Mouse (Mus musculus) cerebellum, adult 18-20 months (tissue): ENCODE data around the gene Mmd2.

Experiments
- DNase-seq, 2 experiments: peaks; one replicate each; pipeline ENCODE4 v3.0.0; 2021

Mmd2 gene

DNA sequence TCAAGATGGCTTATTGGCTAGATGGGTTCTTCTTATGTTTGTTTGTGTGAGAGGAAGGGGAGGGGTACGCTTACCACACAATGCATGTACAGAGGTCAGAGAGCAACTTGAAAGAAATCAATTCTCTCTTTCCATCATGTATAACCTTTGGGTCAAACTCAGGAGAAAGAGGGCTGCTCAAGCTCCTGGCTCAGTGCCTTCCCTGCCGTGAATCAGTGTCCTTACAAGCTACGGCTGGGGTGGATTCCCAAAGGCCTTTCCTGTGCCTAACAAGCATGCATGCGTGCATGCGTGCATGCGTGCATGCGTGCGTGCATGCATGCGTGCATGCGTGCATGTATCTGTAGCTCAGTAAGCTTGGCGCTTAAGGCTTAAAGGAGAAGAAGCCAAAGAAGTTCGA is 3.3 kb downstream of the Mmd2 start:
- DNase-seq = no peak

DNA sequence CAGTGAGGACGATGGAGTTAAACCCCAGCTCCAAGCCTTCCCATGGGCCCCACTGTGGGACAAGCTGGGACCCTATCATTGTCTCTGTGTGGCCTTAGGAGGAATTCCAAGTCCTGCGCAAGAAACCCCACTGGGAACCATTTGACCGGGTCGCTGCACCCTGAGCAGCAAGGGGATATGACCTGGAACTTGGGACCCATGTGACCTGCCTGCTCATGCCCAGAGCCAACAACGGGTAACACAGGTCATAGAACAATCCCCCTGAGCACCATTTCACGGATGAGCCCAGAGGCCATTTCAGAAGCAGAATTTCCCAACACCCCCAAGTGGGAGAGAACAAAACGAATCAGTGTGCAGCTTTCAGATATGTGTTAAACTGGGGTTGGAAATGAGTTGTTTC is 4.2 kb downstream of the Mmd2 start:
- no peak for DNase-seq

DNA sequence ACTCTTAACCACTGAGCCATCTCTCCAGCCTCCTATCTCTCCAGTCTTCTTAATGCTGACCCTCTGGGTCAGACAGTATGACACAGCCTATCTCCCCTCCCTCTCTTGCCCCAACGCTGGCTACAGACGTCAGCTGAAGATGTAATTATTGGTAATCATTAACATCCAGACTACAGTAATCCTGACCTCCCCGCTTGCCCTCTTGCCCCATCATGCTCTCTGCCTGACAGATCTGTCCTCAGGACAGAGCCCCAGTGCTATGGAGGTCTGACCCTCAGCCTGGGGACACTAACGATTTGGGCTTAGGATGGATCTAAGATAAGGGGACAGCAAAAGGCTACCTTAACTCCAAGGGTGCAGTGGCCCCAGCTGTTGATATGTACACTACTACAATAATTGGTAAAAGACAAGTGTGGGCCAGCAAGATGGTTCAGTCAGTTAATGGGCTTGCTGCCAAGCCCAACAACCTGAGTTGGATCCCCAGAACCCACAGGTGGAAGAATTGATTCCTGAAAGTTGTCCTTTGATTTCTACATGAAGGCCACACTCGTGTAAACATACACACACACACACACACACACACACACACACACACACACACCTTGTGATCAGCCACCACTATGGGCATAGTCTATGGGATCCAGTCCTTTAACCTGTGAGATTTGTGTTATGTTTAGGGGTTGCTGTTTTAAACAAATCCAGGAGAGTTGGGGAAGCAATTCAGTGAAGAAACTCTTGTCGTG is 10.8 kb downstream of the Mmd2 start:
- no peak for DNase-seq

DNA sequence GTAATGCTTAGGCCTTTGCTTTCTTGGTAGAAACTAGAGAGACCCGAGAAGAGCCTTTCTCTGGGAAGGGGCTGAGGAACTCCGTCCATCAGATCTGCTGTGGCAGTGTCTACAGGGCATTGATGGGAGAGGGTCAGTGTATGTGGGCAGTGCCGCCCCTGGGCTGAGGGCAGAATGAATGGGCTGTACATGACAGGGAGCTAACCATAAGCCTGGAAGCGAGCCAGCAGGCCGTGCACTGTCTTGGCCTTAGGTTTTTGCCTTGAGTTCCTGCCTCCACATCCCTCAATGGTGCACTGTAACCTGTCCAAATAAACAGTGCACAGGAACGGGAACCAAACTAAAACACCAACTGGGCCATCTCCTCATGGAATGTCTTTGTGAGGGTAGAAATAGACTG is 11.9 kb downstream of the Mmd2 start:
- DNase-seq = no peak

DNA sequence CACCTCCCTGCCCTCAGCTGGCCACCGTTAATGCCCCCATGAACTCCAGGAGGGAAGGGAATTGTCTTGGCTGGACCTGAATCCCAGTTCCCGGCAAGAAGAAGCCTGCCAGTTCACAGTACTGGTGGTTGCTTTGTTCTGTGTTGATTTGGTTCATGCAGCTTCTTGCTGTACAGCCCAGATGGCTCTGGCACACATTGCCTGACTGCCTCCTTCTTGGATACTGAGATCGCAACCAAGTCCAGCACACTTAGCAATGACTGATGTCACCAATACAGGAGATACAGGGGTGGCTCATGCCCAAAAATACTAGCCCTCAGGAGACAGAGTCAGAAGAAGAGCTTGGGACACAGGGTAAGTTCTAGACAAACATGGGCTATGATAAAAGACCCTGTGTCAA is 12.9 kb downstream of the Mmd2 start:
- DNase-seq = peak; percentile 49 to 65

DNA sequence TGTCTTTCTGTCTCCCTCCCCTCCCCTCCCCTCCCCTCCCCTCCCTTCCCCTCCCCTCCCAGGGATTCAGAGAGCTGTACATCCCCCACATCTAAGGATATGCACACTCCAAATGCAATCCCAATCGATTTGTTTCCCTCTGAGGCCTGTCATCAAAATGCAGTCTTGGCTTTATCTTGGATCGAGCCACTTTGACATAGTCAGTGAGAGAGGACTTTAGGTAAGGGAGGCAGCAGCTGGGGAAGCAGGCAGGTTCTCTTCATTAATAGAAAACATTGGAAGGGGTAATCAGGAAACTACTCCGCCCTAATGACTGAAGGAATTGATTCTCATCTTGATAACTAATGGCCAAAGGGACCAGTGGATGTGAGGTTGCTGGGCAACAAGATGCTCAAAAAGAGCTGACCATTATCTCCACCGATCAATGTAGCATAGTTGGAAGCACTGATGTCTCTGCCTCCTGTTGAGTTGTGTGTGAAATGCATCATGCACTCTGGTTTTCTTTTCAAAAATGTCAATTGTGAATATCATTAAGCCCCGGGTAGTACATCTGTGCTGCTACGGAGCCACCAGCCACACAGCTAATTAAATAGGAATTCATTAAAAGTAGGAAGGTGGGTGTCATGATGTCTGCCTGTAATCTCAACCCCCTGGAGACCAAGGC is 17.5 kb downstream of the Mmd2 start:
- no peak for DNase-seq

DNA sequence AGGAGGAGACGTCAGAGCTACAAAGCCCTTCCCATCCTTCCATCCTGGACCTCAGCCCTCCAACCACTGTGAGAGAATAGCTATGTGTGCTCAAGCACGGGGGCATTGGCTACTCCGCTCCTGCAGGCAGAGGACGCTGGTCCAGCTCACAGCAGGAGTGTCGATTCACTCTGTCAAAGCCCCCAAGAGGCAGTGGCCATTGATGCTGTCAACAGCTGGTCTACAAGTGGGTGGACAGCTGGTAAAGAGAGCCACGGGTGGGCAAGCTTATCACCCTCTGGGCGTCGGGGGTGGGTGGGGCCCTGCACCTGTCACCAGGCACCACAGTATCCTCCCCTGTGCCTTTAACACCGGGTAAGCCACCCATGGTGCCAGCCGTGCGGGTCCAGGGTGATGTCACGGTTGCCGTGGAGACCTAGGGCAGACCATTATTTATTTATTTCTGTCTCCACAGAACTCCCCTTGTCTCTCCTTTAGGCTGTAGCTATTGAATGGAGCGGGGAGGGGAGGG is 24.9 kb downstream of the Mmd2 start:
- peak; percentile 31 to 40 for DNase-seq

DNA sequence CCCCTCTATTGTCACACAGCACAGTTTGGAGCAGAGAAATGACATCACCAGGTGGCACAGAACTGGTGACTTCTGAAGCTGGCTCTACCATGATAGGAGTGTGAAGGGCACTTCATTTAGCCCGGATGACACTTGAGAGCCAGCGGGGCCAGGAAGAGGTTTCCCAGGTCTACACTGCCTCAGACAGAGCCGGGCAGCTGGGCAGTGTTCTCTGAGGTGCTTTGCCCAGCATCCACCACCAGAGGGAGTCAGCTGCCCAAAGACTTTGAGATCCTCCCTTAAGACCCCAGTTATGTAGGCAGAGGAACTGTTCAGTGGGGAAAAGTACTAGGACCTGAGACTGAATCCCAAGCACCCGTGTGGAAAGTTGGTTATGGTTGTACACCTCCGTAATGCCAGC is 27.1 kb downstream of the Mmd2 start:
- DNase-seq = peak; percentile 67 to 72

DNA sequence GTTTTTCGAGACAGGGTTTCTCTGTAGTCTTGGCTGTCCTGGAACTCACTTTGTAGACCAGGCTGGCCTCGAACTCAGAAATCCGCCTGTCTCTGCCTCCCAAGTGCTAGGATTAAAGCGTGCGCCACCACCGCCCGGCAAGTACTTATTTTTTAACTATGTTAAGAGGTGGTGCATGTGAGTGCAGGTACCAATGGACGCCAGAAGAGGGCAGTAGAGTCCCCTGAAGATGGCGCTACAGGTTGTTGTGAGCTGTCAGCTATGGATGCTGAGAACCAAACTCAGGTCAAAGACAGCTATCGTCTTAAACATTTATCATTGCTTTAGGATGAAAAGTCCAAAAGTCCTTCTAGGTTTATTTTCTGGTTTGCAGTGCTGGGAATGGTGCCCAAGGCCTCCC is 30.4 kb downstream of the Mmd2 start:
- DNase-seq = no peak

DNA sequence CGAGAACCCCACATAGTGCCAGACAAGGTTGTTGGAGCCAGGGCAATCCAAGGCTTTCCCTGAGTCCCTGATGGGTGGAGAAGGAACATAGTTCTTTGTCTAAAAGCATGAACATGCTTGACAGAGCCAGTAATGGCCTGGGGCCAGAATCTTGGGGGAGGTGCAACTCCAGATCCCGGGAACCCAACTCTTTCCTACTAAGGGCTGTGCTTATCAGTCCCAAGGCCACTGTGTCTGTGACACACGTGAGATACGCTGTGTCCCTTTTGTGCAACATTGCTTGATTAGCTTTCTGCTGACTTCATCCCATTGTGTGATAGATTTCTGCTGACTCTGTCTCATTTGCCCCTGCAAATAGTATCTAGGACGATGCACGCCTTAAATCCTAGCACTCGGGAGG is 31.8 kb downstream of the Mmd2 start:
- DNase-seq = no peak

DNA sequence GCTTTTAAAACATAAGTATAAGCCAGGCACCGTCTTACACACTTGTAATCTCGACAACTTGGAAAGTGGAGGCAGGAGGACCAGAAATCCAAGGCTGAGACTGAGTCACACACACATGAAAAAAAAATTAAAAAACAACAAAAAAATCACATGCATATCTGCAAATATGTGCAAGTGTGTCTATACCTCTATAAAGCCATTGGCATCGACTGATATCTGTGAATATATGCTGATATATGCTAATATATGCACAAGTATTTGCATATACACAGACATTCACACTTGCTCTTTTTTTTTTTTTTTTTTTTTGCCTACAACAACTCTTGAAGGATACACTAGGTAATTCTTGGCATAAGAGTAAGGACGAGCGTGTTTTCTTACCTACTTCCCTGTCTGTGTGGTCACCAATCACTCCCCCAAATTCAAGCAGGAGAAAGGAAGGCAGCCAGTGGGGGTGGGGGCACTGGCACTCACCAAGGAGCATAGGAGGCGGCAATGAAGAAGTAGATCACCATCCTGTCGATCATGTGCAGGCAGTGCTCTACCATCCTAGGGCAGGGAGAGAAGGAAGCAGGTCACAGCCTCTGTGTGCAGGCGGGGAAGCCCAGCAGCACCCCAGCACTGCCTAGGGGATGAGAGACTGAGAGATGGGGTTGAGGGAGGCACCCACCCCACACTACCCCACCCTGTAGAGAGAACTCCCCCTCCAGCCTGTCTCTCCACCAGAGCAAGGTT is 34.1 kb downstream of the Mmd2 start:
- no peak for DNase-seq

DNA sequence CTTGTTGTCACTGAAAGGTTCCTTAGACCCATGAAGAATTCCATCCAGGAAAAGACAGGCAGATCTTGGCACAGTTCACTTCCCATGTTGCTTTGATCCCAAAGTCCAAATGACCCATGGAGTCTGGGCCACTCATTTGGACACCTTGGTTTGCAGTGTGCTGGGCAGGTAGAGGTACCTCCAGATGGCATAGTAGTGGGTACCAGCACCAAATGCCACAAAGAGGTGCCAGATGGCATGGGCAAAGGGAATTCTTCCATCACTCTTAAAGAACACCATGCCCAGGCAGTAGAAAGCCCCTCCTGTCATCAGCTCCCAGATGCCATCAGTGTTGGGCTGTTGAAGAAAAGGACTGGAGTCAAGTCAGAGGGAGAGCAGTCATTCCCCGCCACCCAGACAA is 44.0 kb downstream of the Mmd2 start:
- no peak for DNase-seq

DNA sequence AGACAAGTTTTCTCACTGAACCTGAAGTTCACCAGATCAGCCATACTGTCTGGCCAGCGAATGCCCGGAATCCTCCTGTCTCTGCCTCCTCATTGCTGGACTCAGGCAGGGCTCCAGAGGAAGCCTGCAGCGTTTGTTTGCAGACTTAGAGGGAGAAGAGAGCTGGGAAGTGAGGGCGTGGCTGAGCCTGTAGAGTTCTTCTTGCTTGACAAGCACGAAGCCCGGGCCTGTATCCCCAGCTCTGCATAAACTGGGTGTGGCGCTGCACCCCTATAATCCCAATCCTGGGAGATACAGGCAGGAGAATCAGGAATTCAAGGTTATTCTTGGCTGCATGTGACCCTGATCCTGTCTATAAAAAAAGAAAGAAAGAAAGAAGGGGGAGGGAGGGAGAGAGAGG is 48.3 kb downstream of the Mmd2 start:
- no peak for DNase-seq

DNA sequence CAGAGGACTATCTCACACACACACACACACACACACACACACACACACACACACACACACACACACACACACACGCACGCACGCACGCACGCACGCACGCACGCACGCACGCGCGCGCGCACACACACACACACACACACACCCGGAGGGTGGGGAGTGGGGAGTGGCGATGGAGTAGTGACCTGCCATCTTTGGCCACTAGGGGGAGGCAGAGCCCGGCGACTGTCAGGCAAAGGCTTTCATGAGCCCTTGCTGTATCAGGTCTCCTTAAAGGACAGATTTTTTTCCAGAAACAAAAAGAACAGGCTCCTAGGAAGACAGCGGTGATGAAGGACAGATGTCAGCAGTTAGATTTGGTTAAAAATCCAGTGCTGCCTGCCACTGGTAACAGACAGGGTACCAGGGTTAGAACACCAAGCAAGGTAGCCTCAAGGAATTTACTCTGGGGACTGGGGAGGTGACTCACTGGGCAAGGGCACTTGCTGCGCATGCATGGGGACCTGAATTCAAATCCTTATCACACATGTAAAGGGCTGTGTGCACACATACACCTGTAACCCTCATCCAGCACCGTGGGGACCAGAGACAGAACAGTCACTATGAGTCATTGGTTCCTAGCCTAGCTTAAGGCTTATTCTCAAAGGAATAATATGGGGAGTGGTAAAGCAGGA is 51.1 kb downstream of the Mmd2 start:
- DNase-seq = peak; percentile 85 to 90

DNA sequence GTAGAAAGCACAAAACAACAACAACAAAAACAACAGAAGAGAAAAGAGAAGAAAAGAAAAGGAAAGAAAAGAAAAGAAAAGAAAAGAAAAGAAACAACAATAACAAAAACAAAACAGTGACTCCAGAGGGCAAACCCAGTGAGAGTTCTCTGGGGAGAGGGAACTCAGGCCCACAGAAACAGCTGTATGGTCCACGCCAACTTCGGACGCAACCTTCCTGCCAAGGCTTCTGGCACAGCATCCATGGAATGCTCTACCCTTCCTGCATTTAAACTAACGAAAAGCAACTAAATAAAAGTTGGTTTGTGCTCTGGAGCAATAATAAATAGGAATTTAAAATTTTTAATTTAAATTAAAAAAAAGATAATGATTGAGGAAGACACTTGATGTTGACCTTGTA is 51.9 kb downstream of the Mmd2 start:
- DNase-seq = no peak

DNA sequence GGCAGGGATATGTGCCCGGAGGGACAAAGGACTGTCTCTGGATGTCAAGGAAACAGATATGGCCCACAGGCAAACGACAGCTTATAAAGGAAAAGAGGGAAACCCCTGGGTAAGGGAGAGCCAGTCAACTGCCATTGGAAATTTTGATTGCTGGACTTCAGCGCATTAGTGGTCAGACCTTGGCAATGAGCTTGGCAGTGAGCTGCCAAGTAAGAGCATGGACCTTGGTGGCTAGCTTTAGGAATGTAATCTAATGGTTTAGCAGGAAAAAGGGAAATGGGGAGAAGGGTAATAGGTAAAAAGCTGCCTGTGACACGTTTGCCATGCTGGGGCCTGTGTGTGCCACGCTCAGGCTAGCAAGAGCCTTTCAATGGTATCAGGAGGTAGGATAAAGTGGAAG is 52.7 kb downstream of the Mmd2 start:
- DNase-seq = no peak

DNA sequence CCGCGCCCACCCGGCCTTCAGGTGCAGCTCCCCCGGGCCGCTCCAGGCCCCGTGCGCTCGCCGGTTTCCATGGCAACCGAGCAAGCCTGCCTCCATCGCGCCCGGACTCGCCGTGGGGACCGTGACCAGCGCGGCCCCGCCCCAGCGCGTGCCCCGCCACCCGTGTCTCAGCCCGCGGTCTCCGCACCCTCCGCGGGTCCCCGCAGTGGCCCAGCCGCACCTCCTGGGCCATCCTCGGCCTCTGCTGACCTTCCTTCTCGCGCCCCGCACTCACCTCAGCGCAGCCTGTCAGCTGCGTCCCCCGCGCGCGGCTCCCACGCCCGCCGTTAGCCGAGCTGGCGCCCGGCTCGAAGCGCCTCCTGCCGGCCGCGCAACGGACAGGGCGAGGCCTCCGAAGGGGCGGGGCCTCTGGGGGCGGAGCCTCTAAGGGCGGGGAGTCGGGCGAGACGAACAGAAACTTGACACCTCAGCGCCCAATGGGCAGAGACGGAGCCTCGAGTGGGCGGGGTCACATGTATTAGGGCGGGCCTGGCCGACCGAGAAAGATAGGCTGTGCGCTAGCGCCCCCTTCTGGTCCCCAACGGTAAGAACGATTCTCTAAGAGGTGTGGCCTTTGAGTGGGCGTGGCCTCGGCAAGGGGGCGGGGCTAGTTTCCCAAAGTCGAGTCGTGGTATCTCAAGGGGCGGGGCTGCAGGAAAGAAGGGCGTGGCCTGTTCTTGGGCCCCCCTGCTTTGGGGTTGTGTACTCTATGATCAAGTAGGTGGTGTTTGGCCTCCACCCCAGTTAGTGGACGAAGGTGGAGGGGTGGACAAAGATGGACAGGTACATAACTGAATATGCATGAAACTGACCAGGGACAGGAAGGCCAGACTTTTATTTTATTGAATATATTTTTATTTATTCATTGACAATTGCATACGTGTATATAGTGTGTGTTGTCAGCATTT is 57.6 kb downstream of the Mmd2 start, which contains the start of gene Radil:
TSS of gene Radil (minus strand) at position 393 of the 947 bp plus-strand sequence.
- DNase-seq = peak; percentile 99 to 100

DNA sequence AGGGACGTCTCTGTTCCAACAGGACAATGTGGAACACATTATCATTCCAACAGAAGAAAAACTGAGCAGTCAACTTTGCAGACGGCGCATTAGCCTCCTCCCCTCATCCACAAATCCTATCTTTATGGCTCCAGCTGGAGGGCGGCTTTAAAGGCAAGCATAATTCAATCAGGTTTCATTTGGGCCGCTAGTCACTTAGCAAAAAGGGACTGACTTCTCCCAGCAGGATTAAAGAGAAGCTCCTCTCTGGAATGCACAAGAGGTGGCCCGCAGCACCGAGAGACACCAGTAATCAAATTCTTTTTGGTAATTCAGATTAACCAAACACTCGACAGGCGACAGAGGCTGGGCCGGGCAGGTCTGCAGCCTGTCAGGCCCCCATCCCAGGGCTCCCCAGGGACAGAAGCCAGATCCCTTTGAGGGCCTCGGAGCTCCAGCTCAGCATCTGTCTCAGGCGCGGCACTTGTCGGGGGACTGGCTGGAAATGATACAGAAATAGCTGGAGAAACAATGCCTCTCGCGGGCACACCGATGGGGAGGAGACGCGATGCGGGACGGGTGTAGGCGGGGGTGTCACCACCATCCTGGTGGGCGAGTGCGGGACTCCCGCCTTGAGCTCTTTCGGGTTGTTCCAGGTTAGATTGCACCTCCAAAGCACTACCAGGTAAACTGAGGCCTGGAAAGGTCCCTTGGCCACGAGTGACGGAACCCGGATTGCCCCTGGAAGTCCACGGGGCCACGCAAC is 58.5 kb downstream of the Mmd2 start:
- peak in 1 of 2 experiments; percentile 41 for DNase-seq

DNA sequence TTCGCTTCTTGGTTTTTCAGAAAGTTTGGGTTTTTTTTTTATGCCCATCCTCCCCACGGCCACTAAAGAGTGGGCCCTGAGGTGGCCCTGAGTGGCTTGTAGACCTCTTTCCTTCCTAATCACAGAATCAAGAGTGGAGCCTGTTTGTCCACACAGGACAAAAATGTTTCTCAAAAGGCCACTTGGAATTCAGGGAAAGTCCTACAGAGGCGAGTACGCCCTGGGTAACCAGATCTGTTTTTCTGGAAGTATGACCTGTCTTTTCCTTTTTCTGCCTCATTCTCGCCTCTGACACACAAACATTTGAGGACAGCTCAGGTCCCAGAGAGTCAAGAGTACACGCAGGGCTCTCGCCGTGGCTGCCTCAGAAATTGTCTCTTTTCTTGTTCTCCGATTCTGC is 59.2 kb downstream of the Mmd2 start:
- no peak for DNase-seq

DNA sequence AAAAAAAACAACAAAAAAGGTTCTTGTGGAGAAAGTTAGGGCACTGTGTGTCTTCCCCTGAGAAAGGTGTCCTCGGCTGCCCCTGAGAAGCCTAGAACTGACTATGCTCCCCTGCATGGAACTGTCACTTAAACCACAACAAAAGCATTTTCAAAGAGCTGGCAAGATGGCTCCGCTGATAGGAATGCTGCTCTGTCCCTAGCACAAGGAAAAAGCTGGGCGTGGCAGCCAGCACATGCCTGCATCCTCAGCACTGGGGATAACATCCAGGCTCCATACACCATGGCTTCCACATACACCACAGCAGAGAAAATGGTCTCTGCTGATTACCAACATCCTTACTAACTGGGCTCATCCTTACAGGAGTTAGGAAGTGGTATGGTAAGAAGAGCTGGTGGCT is 61.5 kb downstream of the Mmd2 start:
- DNase-seq = no peak

DNA sequence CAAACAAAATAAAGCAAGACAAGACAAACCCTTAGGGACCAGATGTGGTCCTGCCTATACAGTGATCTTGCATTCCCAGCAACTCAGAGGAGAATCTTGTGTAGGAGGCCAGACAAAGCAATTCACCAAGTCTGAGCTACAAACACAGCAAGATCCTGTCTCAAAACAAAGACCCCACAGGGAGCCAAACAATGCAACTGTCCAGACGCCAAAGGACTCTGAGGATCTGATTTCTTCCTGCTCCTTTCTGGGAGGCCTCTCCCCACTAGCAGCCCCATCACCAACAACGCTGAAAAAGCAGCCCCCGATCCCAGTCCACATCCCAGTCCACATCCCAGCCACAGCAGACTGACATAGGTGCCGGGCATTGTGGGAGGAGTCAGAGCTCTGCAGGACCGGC is 62.3 kb downstream of the Mmd2 start:
- DNase-seq = no peak
